20 mouse cellular contexts compared by ENCODE assay signal in the genomic region with DNA sequence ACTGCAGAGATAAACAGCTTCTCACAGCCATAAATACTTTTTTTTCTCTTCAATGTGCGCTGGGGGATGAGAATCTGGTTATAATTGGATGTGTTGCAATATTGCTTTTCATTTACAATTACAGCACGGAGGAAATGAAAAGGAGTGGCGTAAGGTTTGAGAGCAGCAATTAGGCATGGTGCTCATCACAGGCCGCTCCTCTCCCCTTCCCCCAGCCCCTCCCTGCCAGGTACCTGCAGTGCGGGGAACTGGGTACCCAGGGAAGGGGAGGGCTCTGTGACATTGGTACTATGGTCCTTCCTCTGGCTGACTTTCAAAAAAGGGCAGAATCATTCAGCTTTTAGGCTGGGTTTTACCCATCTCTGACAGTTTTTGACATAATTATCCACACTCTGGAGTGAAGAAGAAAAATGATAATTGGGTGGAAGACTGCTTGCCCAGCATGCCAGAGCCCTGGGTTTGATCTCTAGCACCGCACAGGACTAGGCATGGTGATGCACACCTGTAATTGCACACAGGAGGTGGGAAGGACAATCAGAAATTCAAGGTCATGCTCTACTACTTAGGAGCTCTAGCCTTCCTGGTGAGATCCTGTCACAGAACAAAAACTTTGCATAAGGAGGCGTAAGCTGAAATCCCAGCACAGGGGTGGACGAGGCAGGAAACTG.
"Had no signal": no experiment of that assay in that cellular context is flagged by ENCODE, and none has a peak within 500 bp of the region (broad histone marks: within the 10 kb centered on the region; RNA-seq: fewer than 3 reads in every experiment).

No protein-coding gene starts in this region.

- H3K27ac ChIP-seq: kidney, postnatal 0 days; limb, embryonic 12.5 days; limb, embryonic 15.5 days; liver, embryonic 14.5 days; macrophage; midbrain, embryonic 12.5 days; stomach, embryonic 15.5 days had no signal

- H3K4me2 ChIP-seq: limb, embryonic 12.5 days; limb, embryonic 15.5 days; liver, embryonic 11.5 days; lung, embryonic 14.5 days; midbrain, embryonic 12.5 days; stomach, embryonic 15.5 days had no signal

- H3K4me1 ChIP-seq: limb, embryonic 12.5 days; limb, embryonic 15.5 days; midbrain, embryonic 12.5 days; stomach, embryonic 15.5 days had no signal

- H3K9me3 ChIP-seq: limb, embryonic 12.5 days; limb, embryonic 15.5 days; midbrain, embryonic 12.5 days; stomach, embryonic 15.5 days had no signal

- DNase-seq: kidney, adult 2 months; kidney, postnatal 25 days; left cerebral cortex, postnatal 4 days; liver, postnatal 0 days; lung, embryonic 14.5 days; retina, postnatal 1 day; right cerebral cortex, postnatal 25 days; spleen, adult 18-20 months; thymus, adult 18-20 months; thymus, postnatal 36 days had no signal

- H3K36me3 ChIP-seq: limb, embryonic 12.5 days; limb, embryonic 15.5 days; midbrain, embryonic 12.5 days; stomach, embryonic 15.5 days had no signal

- ATAC-seq: liver, postnatal 0 days; lung, postnatal 0 days; midbrain, embryonic 16.5 days had no signal

- H3K9ac ChIP-seq: limb, embryonic 12.5 days; limb, embryonic 15.5 days; liver, embryonic 14.5 days; liver, postnatal 0 days; lung, embryonic 14.5 days; midbrain, embryonic 12.5 days; stomach, embryonic 15.5 days had no signal

- H3K4me3 ChIP-seq: limb, embryonic 12.5 days; limb, embryonic 15.5 days; midbrain, embryonic 12.5 days; stomach, embryonic 15.5 days had no signal

- H3K27me3 ChIP-seq: limb, embryonic 12.5 days; limb, embryonic 15.5 days; midbrain, embryonic 12.5 days; stomach, embryonic 15.5 days had no signal
